Mouse (Mus musculus): ENCODE measurements around the gene Gm28038.

DNA sequence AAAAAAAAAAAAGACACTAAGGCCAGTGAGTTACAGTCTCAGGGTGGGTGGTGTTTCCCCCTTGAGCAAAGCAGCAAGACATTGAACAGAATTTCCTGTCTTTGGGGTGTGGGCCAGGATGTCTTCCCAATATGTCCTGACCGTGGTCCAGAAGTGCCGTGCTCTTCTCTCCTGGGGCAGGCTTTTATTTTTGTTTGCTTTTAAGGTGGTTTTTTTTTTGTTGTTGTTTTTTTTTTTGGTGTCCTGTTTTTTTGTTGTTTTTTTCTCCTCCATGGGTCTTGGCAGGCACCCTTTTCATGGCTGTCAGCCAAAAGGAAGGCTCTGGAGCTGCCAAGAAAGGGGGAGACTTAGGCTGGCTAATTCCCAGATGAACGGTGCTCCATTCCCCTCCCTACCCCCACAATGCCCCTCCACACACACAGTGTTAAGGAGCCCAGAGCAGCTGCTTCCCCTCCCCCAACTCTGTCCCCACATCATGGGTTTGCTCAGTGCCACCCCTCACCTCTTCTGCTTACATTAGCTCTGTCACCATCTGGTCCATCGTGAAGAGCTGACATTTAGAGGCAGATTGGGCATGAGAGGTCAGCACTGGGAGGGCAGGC, 17.9 kb upstream of the Gm28038 start:
- TF ChIP-seq POLR2A (IDR thresholded peaks at IDR 0.05; ENCODE audit: low read depth, low read length) = no peak
- no peak for TF ChIP-seq CTCF (conservative IDR thresholded peaks at IDR 0.05; ENCODE audit: insufficient read depth, insufficient read length, low read depth, low read length)
